Mouse (Mus musculus) liver, embryonic 12.5 days (tissue): Measurements from ENCODE around the gene Hus1b. TPM values are rescaled to one million over a fixed set of nuclear protein-coding genes. Genes with fewer than 3 reads are reported as not detected.

Source experiments
- polyA plus RNA-seq: library from polyadenylated mRNA; unstranded; fragments of >200 nt; fragmentation: Nextera tagmentation; extraction: Ambion mirVana; gene quantifications from 2 replicates; pipeline ENCODE4 v1.2.1, GENCODE M21; 2016

Hus1b gene
- polyA plus RNA-seq, 1 experiment from 2014 or later, result 0.10 TPM

Other genes starting within 250 kb of the Hus1b start
- gene Irf4, start 198.5 kb downstream of the Hus1b start, polyA plus RNA-seq, result 0.05 TPM in 1 of 2 replicates, not detected in the other
- 20.7 and 21.4 TPM in 2 replicates for gene Exoc2, start 26.3 kb upstream of the Hus1b start, polyA plus RNA-seq
- gene Gm5447, start 26.4 kb upstream of the Hus1b start, polyA plus RNA-seq, result not detected in 2 replicates